Mouse (Mus musculus) thymus, adult 2 months (tissue): ENCODE results near the gene Gprc5b. TPM values are rescaled to one million over a fixed set of nuclear protein-coding genes. Genes with fewer than 3 reads are reported as not detected.

Source experiments
- DNase-seq: peaks from one replicate; pipeline ENCODE4 v3.0.0; 2021
- H3K27ac ChIP-seq: fragments of 200-500 bp; 2 replicates; pipeline ENCODE4 v1.5.1; 2012; ENCODE audit warnings: low read length, control low read depth; ENCODE audit not compliant: control insufficient read depth, insufficient read depth
- H3K27me3 ChIP-seq: fragments of 200-500 bp; 2 replicates; pipeline ENCODE4 v1.6.1; 2012; ENCODE audit warnings: mild to moderate bottlenecking, low read length, moderate library complexity, mixed read lengths; ENCODE audit not compliant: control insufficient read depth, insufficient read depth
- H3K36me3 ChIP-seq: fragments of 200-500 bp; 2 replicates; pipeline ENCODE4 v1.6.1; 2012; ENCODE audit warnings: mild to moderate bottlenecking, low read length, moderate library complexity; ENCODE audit not compliant: control insufficient read depth, insufficient read depth
- H3K4me1 ChIP-seq: fragments of 200-500 bp; replicated peaks from 2 replicates; pipeline ENCODE4 v1.6.1; 2012; ENCODE audit warnings: low read length; ENCODE audit not compliant: control insufficient read depth, insufficient read depth
- H3K4me3 ChIP-seq: fragments of 200-500 bp; 2 replicates; pipeline ENCODE4 v1.5.1; 2012; ENCODE audit warnings: mild to moderate bottlenecking, low read length, control low read depth, moderate library complexity; ENCODE audit not compliant: control insufficient read depth, insufficient read depth
- CTCF ChIP-seq: fragments of 200-500 bp; IDR thresholded peaks from 2 replicates; pipeline ENCODE4 v1.5.1; 2012; ENCODE audit warnings: mild to moderate bottlenecking, control low read depth, low read length, moderate library complexity, borderline replicate concordance; ENCODE audit not compliant: control insufficient read depth, poor library complexity, insufficient read depth; ENCODE audit errors: extremely low read depth
- POLR2A ChIP-seq: fragments of 200-500 bp; IDR thresholded peaks from 2 replicates; pipeline ENCODE4 v1.6.1; 2012; ENCODE audit warnings: mild to moderate bottlenecking, low read length, control low read depth, moderate library complexity; ENCODE audit not compliant: control insufficient read depth, poor library complexity, insufficient read depth; ENCODE audit errors: extremely low read depth
- WGBS: fragments of 180-500 bp; shearing (Covaris S2); methylation state at CpG from one replicate; pipeline ENCODE4 v1.1.7; 2018; 5-methylcytosine and 5-hydroxymethylcytosine counted together
- polyA plus RNA-seq: library from polyadenylated mRNA; depleted of rRNA; stranded (reverse); fragments of >200 nt; gene quantifications from 2 replicates; pipeline ENCODE4 v1.2.3, GENCODE M21; 2012

Gprc5b gene
- polyA plus RNA-seq, 1 experiment: 15.2 TPM

DNA sequence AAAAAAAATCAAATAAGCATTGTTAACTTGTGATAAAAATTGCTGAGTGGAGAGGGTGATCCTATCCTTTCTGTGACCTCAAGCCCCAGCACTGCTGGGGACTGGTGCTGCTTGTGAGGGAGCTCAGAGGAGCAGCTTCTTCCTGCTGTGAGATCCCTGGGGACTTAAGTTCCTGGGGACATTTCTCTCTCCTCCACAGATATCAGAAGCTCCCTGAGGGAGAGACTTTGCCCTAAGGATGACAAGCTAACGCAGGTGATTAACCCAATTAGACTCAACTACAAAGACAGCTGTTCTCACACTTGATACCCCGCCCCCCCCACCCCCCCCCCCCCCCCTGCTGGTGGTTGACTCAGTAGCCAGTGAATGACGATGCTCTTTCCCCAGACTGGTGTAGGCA lies 30.2 kb downstream of the Gprc5b start:
- no peak for TF ChIP-seq CTCF
- no peak for TF ChIP-seq POLR2A
- Histone ChIP-seq H3K27me3 (no peaks in the 10 kb centered on the region), H3K36me3 (no peaks in the 10 kb centered on the region), H3K4me3 (no peak overlapping the region), H3K27ac (no peak overlapping the region), H3K4me1 (no peaks in the 10 kb centered on the region)
- WGBS: 23% methylated on average over 3 of the region's 3 CpGs
- DNase-seq: no peak

DNA sequence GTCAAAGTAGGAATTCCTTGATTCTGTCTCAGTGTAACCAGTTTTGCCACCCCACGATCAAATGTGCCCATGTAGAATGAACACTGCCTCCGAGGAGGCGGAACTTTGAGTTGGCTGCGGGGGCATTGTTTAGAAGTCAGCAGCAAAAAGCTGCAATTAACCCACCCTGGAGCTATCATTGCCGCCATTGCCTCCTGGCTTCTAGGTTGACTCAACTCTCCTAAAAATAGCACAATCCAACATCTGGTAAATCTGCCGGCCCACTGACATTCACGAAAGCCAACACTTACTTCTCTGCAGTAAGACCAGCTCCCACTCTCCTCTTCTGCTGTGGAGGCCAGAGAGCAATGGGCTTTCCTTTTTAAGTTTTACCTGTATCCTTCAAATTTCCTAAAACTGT lies 35.8 kb downstream of the Gprc5b start:
- 89% methylated on average over 7 of the region's 7 CpGs for WGBS
- TF ChIP-seq POLR2A (no peak), CTCF (no peak)

DNA sequence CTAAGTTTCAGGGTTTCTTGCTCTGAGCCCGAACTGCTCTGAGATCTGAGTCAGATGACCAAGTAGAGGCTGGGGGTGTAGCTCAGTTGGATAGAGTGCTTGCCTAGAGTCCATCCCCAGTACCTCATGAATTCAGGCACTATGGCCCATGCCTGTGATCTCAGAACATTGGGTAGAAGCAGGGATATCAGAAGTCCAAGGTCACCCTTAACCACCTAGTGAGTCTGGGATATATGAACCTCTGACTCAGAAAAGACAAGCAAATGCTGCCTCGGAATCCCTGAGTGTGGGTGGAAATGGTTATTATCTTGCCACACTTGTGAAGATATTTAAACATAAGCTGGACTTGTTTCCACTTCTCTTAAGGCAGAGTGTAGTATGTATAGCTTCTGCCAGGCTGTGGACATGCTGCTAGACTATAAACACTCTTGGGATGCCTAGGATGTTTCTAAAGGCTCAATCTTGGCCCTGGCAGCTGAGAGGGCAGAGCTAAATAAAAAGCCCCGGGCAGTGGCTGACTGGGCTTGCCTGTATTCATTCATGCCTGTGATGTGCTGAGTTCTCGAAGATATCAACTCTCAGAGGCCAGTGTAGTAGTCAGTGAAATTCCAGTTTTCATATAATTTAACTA lies 38.3 kb downstream of the Gprc5b start:
- Histone ChIP-seq H3K27ac (no peak overlapping the region), H3K27me3 (no peaks in the 10 kb centered on the region), H3K4me3 (no peak overlapping the region), H3K36me3 (no peaks in the 10 kb centered on the region), H3K4me1 (no peaks in the 10 kb centered on the region)
- no peak for DNase-seq
- 92% methylated on average over 4 of the region's 4 CpGs for WGBS
- TF ChIP-seq CTCF (no peak), POLR2A (no peak)

More for the DNA sequence above, 35.8 kb downstream of the Gprc5b start:
- Histone ChIP-seq H3K4me3 (no peak overlapping the region), H3K27me3 (no peaks in the 10 kb centered on the region), H3K4me1 (no peaks in the 10 kb centered on the region), H3K36me3 (no peaks in the 10 kb centered on the region), H3K27ac (no peak overlapping the region)
- no peak for DNase-seq

DNA sequence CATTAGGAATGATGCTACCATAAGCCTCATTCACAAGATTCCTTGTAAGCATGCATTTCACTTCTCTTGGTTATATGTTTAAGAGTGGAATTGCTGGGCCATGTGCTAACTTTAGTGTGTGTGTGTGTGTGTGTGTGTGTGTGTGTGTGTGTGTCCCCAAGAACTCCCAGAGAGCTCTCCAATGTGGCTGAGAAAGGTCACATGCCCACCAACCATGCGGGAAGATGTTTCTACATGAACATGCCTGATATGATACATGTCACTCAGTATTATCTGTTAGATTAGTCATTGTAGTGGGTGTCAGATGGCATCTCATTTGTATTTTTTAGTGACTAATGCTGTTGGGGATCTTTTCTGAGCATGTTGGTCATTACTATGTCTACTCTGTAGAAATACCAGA lies 40.0 kb downstream of the Gprc5b start:
- TF ChIP-seq CTCF (no peak), POLR2A (no peak)
- Histone ChIP-seq H3K36me3 (no peaks in the 10 kb centered on the region), H3K4me3 (no peak overlapping the region), H3K27me3 (no peaks in the 10 kb centered on the region), H3K27ac (no peak overlapping the region), H3K4me1 (no peaks in the 10 kb centered on the region)
- WGBS: 97% methylated on average over 1 of the region's 1 CpGs
- no peak for DNase-seq

DNA sequence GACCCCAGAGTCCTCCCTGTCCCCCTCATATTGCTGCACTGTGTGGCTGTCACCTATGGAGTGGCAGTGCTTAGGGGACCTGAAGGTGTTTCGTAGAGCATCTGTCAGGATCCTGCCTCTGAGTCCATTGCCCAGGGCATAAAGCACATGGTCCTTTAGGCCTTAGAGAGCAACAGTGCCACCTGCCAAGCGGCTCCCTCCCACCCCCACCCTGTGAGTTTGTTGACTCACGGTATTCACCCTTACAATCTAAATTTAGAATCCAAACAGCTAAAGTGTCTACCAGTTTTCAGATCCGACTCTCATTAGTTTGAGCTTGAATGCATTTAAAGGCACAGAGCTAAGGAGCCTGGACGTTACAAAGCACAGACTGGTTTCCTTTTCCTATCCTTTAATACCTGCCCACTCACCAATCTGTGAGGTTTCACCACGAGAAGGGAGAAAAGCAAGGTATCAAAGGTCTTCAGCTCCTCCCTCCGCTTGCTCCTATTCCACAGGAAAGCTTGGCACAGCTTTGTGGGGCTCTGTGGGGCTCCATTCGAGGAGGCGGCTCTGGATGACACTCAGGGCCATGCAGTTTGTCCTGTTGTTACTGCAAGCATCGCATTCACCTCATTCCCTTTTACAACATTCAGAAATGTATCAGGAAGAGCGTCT lies 41.3 kb downstream of the Gprc5b start:
- H3K27me3 ChIP-seq: no peaks in the 10 kb centered on the region
- 78% methylated on average over 11 of the region's 11 CpGs for WGBS
- no peak overlapping the region for H3K27ac ChIP-seq
- H3K36me3 ChIP-seq: no peaks in the 10 kb centered on the region
- no peak for DNase-seq
- H3K4me3 ChIP-seq: no peak overlapping the region
- TF ChIP-seq POLR2A: no peak
- TF ChIP-seq CTCF: no peak
- no peaks in the 10 kb centered on the region for H3K4me1 ChIP-seq

DNA sequence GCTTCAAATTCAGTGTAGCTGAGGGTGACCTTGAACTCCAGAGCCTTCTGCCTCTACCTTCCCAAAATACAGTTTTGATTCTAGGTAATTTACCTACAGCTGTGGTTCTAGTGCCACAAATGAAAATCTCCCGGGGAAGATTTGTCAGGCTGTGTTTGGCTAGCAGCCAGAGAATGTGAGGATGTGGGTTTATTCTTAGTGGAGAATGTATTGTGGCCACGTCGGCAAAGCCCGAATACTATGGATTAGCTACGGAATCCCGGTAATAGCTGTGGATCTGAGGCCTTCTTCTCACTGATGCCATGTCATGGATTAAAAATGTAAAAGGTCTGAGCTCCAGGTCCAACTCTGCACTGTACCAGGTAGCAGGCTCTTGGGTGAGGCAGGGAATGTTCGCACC lies 45.3 kb downstream of the Gprc5b start:
- no peaks in the 10 kb centered on the region for H3K36me3 ChIP-seq
- no peak for DNase-seq
- 79% methylated on average over 7 of the region's 7 CpGs for WGBS
- TF ChIP-seq POLR2A (no peak), CTCF (no peak)
- no peaks in the 10 kb centered on the region for H3K4me1 ChIP-seq
- H3K4me3 ChIP-seq: no peak overlapping the region
- no peaks in the 10 kb centered on the region for H3K27me3 ChIP-seq
- no peak overlapping the region for H3K27ac ChIP-seq

DNA sequence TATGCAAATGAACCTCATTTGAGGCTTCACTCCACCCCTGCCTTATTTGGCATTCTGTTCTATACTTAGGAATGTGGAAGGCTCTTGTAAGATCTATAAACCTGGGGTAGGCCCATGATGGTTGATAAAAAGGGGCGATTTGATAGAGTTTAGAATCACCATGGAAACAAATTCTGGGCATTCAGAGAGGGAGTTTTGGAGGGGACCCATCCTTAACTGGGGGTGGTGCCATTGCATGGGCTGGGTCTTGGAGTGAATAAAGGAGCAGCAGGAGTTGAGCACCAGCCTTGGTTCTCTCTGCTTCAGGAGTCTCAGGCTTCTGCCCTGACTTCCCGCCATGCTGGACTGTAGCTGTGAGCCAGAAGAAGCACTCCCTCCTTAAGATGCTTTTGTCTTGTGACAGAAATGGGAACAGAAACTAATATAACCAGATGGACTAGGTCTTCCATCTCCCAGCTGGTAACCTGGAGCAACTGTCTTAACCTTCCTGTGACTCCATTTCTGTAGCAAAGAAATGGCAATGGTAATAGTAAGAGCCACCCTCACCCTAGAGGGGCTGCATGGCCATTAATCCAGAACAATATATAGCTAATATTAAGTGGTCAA lies 46.2 kb downstream of the Gprc5b start:
- DNase-seq: no peak
- 85% methylated on average over 2 of the region's 2 CpGs for WGBS
- no peaks in the 10 kb centered on the region for H3K36me3 ChIP-seq
- H3K27ac ChIP-seq: no peak overlapping the region
- no peak overlapping the region for H3K4me3 ChIP-seq
- no peak for TF ChIP-seq POLR2A
- no peak for TF ChIP-seq CTCF
- H3K27me3 ChIP-seq: no peaks in the 10 kb centered on the region
- H3K4me1 ChIP-seq: no peaks in the 10 kb centered on the region
